Mouse (Mus musculus): ENCODE measurements at regions not wholly inside any gene's neighbourhood (a gene's known extent, or its start where the extent isn't known, plus 50 kb on each side); places are given as distances from the start of the nearest gene placed in this dataset.

GRCm38 (mm10) chr7:47676999-47677398 lies 75.8 kb upstream of the Mrgpra3 start:
- TF ChIP-seq EP300 (IDR thresholded peaks at IDR 0.05; ENCODE audit: low read depth) = no peak
- no peak for TF ChIP-seq CTCF (IDR thresholded peaks at IDR 0.05; ENCODE audit: low read depth)
